In the genomic region with DNA sequence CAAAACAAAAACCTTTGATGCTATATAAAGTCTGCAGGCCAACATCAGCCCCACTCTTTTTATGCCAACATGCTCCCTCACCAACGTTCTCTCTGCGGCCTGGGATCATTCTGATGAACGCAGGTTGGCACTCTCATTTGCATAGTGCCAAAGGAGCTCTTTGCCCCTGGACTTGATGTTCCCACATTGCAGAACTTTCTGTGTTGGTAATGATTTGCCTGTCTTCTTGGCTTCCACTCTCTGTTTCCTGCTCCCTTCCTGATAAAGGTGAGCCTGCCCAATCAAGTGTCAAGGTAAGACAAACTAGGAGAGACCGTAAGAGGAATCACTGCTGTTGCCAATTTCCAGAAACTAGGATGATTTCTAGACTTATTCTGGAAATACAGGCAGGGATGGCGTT, we compare ENCODE assay signal across 24 mouse cellular contexts. TPM values are rescaled to one million over a fixed set of nuclear protein-coding genes. Genes with fewer than 3 reads are reported as not detected.
DNase-seq lines count a peak whose midpoint lies in the region; ATAC-seq lines count a peak whose summit lies in the region.
"Had no signal": no experiment of that assay in that cellular context is flagged by ENCODE, and none has a peak within 500 bp of the region (broad histone marks: within the 10 kb centered on the region; RNA-seq: fewer than 3 reads in every experiment).

No protein-coding gene starts in this region.

- no peaks in the 10 kb centered on the region for H3K4me1 ChIP-seq in kidney, embryonic 14.5 days (ENCODE audit: control insufficient read depth, insufficient read depth, low read length)
- no peaks in the 10 kb centered on the region for H3K4me1 ChIP-seq in kidney, embryonic 15.5 days
- H3K4me1 ChIP-seq: embryonic facial prominence, embryonic 13.5 days; forebrain, embryonic 12.5 days; forebrain, embryonic 15.5 days; hindbrain, embryonic 12.5 days; hindbrain, embryonic 15.5 days had no signal

- no peaks in the 10 kb centered on the region for H3K36me3 ChIP-seq in kidney, embryonic 14.5 days (ENCODE audit: control insufficient read depth, insufficient read depth, low read length)
- H3K36me3 ChIP-seq in kidney, embryonic 15.5 days = no peaks in the 10 kb centered on the region
- H3K36me3 ChIP-seq: embryonic facial prominence, embryonic 10.5 days; embryonic facial prominence, embryonic 13.5 days; forebrain, embryonic 12.5 days; forebrain, embryonic 15.5 days; hindbrain, embryonic 12.5 days; hindbrain, embryonic 15.5 days had no signal

- 83% methylated on average over 5 of the region's 5 CpGs for WGBS in kidney, embryonic 14.5 days
- 81% methylated on average over 5 of the region's 5 CpGs for WGBS in kidney, embryonic 15.5 days

- no peak overlapping the region for H3K9ac ChIP-seq in kidney, embryonic 14.5 days (ENCODE audit: low read depth, low read length)
- H3K9ac ChIP-seq in kidney, embryonic 15.5 days = no peak overlapping the region
- H3K9ac ChIP-seq: embryonic facial prominence, embryonic 13.5 days; forebrain, embryonic 12.5 days; forebrain, embryonic 15.5 days; hindbrain, embryonic 12.5 days; hindbrain, embryonic 15.5 days had no signal

- peak; percentile 67 for DNase-seq in kidney, adult 11 months
- peak; percentile 74 to 83 for DNase-seq in kidney, adult 8-10 months
- peak; percentile 60 for DNase-seq in kidney, postnatal 14 days
- no peak for DNase-seq in heart, adult 11 months
- DNase-seq: adrenal gland, adult 8-10 months; adrenal gland, postnatal 25 days; cerebellum, adult 11-12 months; cerebellum, adult 8-10 months; cerebellum, postnatal 10 days; cerebellum, postnatal 36 days; embryo, embryonic 11 days; gastrocnemius, postnatal 10 days; gastrocnemius, postnatal 36 days had no signal

- H3K4me3 ChIP-seq in kidney, embryonic 14.5 days (ENCODE audit: low read length) = no peak overlapping the region
- no peak overlapping the region for H3K4me3 ChIP-seq in kidney, embryonic 15.5 days (replicated peaks)
- H3K4me3 ChIP-seq: embryonic facial prominence, embryonic 10.5 days; embryonic facial prominence, embryonic 13.5 days; erythroblast, embryonic 14.5 days; forebrain, embryonic 12.5 days; forebrain, embryonic 15.5 days; hindbrain, embryonic 12.5 days; hindbrain, embryonic 15.5 days had no signal

- no peak overlapping the region for H3K4me2 ChIP-seq in kidney, embryonic 14.5 days (replicated peaks; ENCODE audit: low read depth, low read length)
- H3K4me2 ChIP-seq in kidney, embryonic 15.5 days = no peak overlapping the region
- H3K4me2 ChIP-seq: embryonic facial prominence, embryonic 13.5 days; forebrain, embryonic 12.5 days; forebrain, embryonic 15.5 days; heart, embryonic 11.5 days; hindbrain, embryonic 12.5 days; hindbrain, embryonic 15.5 days had no signal

- ATAC-seq in kidney, embryonic 14.5 days (ENCODE audit: low FRiP score, low TSS enrichment) = no peak
- no peak for ATAC-seq in kidney, embryonic 15.5 days (replicated peaks; ENCODE audit: low FRiP score)
- ATAC-seq: activated CD4-positive, CD25-positive, alpha-beta regulatory T cell, adult 4 months; forebrain, embryonic 15.5 days had no signal

- H3K27me3 ChIP-seq in kidney, embryonic 14.5 days (ENCODE audit: control insufficient read depth, insufficient read depth, low read length) = no peaks in the 10 kb centered on the region
- H3K27me3 ChIP-seq in kidney, embryonic 15.5 days = no peaks in the 10 kb centered on the region
- H3K27me3 ChIP-seq: embryonic facial prominence, embryonic 13.5 days; forebrain, embryonic 12.5 days; forebrain, embryonic 15.5 days; hindbrain, embryonic 12.5 days; hindbrain, embryonic 15.5 days had no signal

- no peak overlapping the region for H3K27ac ChIP-seq in kidney, embryonic 14.5 days (ENCODE audit: low read depth, low read length)
- H3K27ac ChIP-seq in kidney, embryonic 15.5 days = no peak overlapping the region
- H3K27ac ChIP-seq: embryonic facial prominence, embryonic 10.5 days; embryonic facial prominence, embryonic 13.5 days; forebrain, embryonic 12.5 days; forebrain, embryonic 15.5 days; hindbrain, embryonic 12.5 days; hindbrain, embryonic 15.5 days had no signal

- H3K9me3 ChIP-seq in kidney, embryonic 14.5 days (ENCODE audit: control insufficient read depth, low read length) = no peaks in the 10 kb centered on the region
- H3K9me3 ChIP-seq in kidney, embryonic 15.5 days (replicated peaks) = no peaks in the 10 kb centered on the region
- H3K9me3 ChIP-seq: embryonic facial prominence, embryonic 10.5 days; embryonic facial prominence, embryonic 13.5 days; forebrain, embryonic 12.5 days; forebrain, embryonic 15.5 days; hindbrain, embryonic 12.5 days; hindbrain, embryonic 15.5 days had no signal

RNA-seq across cellular contexts. Expression of a gene that starts 10.2 kb away (rescaled TPM):
- polyA plus RNA-seq in kidney, embryonic 14.5 days (2014; fragmentation: Nextera tagmentation; extraction: Ambion mirVana) = 76.9 and 99.8 TPM in 2 replicates
- polyA plus RNA-seq in kidney, embryonic 15.5 days (2015; fragmentation: Nextera tagmentation; extraction: Ambion mirVana) = 75.5 and 80.4 TPM in 2 replicates

RNA-seq across cellular contexts. Expression of a gene that starts 48.8 kb away (rescaled TPM):
- polyA plus RNA-seq in kidney, embryonic 14.5 days (2014; fragmentation: Nextera tagmentation; extraction: Ambion mirVana) = 43.8 and 63.6 TPM in 2 replicates
- 60.9 and 63.1 TPM in 2 replicates for polyA plus RNA-seq in kidney, embryonic 15.5 days (2015; fragmentation: Nextera tagmentation; extraction: Ambion mirVana)
